Mouse (Mus musculus): ENCODE results near the gene Gm49388.
A peak's percentile ranks its signal among the peaks of the same experiment; 100 is the strongest.
"Not testable (repeated sequence)": the region's sequence is repeated elsewhere in the genome, so short reads cannot be mapped to it uniquely, and the experiment has no call there.

Gm49388 gene

DNA sequence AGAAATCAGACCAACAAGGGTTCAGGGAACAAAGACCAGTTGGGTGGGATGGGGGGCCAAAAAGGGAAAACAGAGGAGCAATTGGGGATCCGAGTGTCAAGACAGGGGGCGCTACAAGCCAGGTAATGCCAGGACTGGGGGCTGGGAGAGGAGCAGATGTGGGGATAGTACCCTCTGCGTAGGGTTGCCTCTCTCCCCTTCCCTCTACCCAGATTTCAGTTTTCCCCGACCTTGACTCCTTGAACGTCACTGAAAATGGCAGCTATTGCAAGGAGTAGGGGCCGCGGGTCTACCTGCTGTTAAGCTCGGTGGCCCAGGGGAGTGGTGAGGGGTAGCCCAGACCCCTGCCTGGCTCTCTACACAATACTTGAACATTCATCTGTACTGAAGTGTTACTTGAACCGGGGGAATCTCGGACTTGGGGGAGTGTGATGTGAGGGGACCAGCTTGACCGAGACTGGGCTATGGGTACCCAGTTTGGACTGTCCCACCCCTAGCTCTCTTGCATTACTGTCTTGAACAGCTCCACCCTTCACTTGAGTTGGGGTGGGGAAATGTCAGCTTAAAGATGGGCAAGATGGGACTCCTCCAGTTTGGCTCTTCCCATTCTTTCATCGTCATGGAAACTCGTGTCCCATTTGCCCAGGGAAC lies 16.9 kb upstream of the Gm49388 start:
- DNase-seq (ENCODE audit: low spot score in 2 of 2) = no peak

DNA sequence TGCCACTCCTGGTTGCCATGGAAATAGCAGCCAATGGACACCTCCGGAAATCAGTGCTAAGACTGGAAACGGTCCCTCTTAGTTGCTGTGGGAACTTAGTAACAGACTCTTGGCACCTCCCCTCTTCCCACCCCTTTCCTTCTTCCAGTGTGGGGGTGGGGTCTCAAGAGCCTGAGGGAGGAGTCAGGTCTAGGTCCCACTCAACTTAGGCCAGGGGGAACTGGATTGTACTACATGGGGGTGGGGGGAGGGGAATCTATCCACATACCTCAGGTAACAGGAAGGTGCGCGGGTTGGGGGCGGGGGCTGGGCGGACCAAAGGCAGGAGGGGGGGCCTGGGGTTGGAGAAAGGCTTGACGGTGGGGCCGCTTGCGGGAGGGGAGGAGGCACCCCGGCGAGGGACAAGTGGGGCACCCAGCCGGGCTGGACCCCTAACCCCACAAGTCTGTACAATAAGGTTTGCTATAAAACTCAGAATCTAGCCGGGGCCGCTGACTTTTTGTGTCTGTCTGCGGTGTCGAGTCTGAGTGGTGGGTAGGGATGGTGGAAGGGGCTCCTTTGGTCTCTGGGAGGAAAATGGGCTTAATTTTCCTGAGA lies 16.3 kb upstream of the Gm49388 start:
- peak; percentile 98 to 99 for DNase-seq (ENCODE audit: low spot score in 2 of 2)

DNA sequence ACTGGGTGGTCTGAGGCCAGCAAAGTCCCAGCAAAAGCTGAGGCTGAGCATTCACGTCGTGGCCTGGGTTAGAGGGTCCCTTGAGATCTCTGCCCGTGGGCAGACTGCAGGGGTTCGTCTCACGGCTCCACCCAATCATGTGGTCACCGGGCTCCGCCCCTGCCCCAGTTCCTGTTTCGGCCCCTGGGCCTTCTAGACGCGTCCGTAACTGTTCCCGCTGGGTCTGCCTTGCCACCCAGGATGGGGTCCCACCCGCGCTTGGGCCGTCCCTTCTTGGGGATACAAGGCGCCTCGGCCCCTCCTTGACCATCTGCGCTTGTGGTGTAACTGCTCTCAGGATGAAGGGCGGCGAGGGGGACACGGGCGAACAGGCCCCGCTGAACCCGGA lies 15.8 kb upstream of the Gm49388 start, which contains the start of gene Orai3:
Orai3 (plus strand) TSS at position 165 of the 388 bp plus-strand sequence.
- peak; percentile 92 to 95 for DNase-seq (ENCODE audit: low spot score in 2 of 2)

DNA sequence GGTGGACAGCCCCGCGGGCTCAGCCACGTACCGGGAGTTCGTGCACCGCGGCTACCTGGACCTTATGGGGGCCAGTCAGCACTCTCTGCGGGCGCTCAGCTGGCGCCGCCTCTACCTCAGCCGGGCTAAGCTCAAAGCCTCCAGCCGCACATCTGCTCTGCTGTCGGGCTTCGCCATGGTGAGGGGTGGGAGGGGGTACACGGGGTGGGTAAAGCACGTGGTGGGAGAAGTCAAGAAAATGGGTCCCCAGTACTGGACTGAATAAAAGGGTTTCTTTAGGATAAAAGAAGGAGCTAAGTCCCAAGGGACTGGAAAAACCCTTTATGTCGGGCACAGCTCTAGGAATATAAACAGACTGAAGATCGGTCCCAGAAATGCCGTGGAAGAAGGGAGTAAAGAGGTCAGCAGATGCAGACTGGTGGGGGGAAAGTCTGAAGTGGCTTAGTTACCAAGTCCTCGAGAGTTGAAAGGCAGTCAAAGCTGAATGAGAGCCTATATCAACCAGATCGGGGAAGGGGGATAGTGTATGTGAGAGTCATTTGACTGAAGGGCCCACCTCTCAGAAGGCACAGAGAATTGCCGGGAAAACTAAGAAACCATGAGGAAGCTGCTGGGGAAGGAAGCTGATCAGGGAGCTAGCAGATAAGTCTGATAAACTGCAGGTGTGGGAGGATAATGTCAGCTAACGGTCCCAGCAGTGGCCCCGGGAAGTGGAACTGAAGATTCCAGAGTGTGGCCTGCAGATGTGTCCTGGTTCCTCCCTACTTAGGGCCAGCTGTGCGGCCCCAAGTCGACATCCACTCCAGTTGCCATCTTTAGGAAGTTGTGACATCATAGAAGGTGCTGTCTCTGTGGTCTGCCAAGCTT lies 15.1 kb upstream of the Gm49388 start:
- peak in 1 of 2 experiments; percentile 46 for DNase-seq (ENCODE audit: low spot score in 2 of 2)

DNA sequence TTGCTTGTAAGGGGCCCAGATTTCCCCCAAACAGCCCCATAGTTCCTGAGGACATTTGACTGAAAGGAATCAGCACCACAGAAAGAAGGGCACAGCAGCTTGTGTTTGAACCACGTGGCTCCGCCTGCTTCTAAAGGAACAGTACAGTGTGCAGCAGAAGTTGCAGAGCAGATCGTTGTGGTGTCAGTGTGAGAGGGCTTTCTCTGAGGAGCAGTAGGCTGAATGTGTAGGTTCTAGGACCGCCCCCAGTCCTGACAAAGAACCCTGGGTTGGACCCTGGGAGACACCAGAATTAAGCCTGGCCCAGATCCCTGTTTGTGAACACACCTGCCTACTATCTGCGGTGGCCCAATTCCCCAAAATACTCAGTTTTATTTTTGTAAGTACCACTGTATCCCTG lies 14.1 kb upstream of the Gm49388 start:
- DNase-seq (ENCODE audit: low spot score in 2 of 2) = no peak

DNA sequence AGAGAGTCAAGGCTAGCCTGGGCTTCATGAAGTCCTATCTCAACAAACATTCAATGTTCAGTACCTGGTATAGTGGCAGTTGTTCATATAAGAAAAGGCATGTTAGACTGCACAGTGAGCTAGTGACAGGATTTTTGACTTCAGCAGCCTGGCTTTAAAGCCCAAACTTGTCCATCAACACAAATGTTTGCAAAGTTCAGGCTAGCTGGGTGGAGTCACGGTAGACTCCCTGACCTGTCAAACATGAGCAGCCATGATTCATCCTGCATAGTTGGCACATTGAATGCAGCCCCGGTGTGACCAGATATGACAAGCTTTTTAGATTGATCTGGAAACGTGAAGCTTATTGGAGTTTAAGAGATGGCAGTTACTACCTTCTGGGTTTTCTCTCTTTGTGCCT lies 13.3 kb upstream of the Gm49388 start:
- DNase-seq (ENCODE audit: low spot score in 2 of 2) = no peak

DNA sequence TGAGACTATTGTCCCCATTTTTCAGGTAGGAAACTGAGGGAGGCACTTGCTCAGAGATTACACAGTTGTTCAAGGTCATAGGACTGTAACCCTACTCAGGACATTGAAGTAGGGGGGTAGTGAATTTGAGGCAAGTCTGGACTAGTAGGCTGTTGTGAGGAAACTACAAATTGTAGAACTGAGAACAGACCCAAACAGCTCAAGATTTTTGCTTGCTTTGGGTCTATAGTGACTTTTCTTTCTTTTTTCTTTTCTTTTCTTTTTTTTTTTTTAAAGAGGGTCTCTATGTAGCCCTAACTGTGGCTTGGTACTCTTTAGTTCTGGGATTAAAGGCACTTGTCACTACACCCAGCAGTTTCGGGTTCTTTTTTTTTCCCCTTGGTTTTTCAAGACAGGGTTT lies 12.9 kb upstream of the Gm49388 start:
- no peak for DNase-seq (ENCODE audit: low spot score in 2 of 2)

DNA sequence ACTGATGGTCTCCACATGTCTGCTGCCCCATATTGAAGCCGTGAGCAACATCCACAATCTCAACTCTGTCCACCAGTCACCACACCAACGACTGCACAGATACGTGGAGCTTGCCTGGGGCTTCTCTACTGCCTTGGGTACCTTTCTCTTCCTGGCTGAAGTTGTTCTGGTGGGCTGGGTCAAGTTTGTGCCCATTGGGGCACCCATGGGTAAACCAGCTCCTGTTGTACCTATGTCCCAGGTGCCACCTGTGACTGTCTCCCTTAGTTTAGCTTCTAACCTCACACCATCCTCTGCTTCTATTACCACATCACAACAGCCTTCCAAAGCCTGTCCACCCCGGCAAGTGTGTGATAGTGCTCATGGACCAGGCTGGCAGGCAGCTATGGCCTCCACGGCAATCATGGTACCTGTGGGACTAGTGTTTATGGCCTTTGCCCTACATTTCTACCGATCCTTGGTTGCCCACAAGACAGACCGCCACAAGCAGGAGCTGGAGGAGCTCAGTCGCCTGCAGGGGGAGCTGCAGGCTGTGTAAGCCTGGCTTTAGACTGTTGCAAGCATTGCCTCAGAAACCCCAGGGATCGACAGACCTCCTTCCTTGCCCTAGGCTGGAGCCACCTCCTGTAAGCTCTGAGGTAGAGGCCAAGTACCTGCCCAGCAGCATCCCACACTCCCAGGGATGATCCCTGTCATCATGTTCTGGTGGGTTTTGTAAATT lies 11.6 kb upstream of the Gm49388 start:
- peak in 1 of 2 experiments; percentile 45 for DNase-seq (ENCODE audit: low spot score in 2 of 2)

DNA sequence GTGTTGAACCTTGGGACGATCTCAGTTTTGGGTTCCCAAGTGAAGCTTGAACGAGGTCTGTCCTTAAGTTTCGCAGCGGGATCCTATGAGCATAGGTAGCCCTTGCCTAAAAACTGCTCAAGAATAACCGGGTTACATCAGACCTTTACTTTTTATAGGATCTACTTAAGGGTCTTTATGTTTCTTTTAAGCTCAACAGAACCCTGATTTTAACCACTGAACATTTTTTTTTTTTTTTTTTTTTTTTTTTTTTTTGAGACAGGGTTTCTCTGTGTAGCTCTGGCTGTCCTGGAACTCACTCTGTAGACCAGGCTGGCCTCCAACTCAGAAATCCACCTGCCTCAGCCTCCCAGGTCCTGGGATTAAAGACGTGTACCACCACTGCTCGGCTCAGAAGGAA lies 9.6 kb upstream of the Gm49388 start:
- DNase-seq (ENCODE audit: low spot score in 2 of 2) = not testable (repeated sequence)

DNA sequence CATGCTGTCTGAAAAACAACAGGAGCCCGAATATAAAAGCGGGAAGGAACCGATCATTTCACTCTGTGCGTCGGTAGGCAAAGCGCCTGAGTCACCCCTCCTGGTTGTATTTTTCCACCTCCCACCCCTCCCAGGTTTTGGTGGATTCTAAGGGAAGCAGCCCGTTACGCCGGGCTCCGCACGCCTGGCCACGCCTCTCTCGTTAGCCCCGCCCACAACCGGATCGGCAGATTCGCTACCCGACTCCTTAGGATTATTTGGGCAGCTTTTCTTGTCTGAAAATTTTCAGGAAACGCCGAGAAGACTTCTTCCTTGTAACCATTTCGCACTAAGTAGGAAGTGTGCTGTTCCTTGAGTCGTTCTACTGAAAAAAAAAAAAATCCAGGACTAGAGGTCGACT lies 9.0 kb upstream of the Gm49388 start, which contains the start of gene Setd1a:
Setd1a (plus strand) TSS at position 245 of the 400 bp plus-strand sequence.
- peak; percentile 75 to 84 for DNase-seq (ENCODE audit: low spot score in 2 of 2)

DNA sequence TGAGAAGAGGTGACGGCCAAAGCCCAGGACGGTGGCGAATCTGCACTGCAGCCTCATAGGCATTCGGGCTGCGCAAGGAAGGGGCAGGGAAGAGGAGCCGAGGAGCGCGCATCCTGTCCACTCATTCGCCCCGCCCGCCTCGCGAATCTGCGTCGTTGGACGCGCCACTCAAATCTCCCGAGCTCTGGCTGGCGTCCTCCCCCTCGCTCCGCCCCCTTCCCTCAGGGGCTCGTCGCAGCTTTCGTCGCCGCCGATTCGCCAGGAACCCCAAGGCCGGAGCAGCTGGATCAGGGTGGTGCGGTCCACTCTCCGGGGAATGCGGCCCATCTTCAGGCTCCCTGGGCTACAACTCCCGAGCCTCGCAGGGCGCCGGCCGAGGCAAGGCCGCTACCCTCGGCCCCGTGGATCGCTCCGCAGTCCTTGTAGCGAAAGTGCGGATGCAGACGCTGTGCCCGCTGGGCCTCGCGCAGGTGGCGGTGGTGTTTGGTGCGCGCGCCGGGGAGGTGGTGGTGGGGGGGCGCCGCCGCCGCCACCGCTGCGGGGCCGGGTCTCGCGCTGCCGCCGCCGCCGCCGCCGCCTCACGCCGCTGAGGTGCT lies 8.4 kb upstream of the Gm49388 start:
- peak; percentile 93 to 96 for DNase-seq (ENCODE audit: low spot score in 2 of 2)

DNA sequence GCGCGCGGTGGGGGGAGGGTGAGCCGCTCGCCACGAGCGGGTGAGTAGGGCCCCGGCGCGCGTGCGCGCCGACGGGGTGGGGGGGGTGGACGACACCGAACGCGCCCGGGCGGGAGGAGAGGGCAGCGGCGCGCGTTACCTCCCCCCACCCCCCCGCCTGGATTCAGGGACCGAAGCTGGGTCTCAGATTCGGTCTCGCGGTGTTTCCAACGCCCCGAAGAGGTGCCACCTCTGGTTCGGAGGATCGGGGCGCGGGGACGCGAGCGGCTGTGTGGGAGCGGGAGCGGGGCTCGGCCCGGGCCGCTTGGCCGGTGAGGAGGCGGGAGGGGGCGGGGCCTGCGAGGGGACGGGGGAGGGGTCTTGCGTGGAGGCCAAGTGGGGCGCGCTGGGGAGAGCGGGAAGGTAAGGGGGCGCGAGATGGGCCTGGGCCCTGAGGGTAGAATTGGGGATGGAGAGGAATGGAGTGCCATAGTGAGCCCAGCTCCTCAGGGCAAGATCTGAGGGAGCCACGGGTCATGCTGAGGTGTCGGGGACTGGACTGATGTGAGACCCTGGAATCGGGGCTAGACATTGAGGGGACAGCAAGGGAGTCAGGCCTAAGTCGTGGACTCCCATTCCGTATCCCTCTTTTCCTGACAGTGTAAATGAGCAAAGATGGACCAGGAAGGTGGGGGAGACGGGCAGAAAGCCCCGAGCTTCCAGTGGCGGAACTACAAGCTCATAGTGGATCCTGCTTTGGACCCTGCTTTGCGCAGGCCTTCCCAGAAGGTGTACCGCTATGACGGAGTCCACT lies 7.7 kb upstream of the Gm49388 start:
- DNase-seq (ENCODE audit: low spot score in 2 of 2) = peak in 1 of 2 experiments; percentile 38

DNA sequence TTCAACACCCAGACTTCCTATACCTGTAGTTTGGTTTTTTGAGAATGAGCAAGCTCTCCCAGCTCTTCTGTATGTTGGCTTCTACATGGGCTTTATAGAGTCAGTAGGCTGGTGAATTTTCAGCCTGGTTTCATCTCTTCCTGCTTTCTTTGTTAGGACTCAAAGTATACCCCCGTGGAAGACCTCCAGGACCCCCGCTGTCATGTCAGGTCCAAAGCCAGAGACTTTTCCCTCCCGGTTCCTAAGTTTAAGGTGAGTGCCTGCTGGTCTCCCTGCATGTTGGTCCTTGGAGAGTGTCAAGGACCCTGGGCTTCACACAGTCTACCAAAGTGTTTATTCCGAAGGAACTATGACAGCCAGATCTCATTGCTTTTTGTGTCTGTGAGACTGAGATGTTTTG lies 7.1 kb upstream of the Gm49388 start:
- no peak for DNase-seq (ENCODE audit: low spot score in 2 of 2)

DNA sequence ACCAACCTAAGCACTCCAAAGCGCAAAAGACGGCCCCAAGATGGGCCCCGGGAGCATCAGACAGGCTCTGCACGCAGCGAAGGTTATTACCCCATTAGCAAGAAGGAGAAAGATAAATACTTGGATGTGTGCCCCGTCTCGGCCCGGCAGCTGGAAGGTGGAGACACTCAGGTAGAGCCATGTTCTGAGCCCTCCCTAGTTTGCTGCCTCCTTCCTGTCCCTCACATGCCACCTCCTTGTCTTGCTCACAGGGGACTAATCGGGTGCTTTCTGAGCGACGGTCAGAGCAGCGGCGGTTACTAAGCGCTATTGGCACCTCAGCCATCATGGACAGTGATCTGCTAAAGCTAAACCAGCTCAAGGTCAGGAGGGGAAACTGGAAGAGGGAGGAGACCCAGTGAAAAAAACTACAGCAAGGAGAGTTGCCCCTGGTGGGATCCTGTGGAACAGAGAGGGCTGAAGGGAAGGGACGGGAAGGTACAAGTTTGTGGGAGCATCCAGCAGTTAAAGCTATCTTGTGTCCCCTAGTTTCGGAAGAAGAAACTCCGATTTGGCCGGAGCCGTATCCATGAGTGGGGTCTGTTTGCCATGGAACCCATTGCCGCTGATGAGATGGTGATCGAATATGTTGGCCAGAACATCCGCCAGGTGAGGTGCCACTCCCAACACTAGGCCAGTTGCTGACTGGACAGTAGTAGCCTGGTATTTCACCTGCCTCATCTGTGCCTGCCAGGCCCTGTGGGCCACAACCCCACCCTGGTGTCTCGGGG lies 11.9 kb downstream of the Gm49388 start:
- DNase-seq (ENCODE audit: low spot score in 2 of 2) = no peak

DNA sequence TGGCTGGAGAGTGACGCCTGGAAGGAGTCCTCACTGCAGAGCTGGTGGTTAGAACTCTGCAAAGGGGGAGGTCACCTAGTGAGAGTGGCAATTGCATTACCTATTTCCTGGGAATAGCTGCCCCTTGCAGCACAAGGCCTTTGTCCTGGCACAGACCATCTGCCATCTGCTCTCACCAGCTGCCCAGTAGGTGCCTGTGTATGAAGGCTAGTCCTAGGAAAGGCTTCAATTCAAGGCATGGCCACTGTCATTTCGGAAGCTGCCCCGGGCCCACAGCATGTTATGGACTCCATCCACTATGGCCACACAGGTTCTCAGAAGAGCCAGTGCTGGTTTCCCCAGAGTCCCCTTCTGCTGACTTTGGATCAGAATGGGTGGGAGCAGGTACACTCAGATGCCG lies 13.2 kb downstream of the Gm49388 start:
- DNase-seq (ENCODE audit: low spot score in 2 of 2) = no peak

DNA sequence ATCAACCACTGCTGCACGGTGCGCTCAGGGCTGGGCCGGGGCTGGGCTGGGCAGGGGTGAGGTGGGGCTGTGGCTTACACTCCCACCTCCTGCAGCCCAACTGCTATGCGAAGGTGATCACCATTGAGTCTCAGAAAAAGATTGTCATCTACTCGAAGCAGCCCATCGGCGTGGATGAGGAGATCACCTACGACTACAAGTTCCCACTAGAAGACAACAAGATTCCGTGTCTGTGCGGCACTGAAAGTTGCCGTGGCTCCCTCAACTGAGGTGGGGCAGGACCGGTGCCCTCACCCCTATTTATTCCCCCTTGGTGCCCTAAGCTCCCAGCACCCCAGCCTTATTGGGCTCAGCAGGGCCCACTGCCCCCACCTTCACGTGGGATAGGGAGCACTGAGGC lies 13.8 kb downstream of the Gm49388 start:
- DNase-seq (ENCODE audit: low spot score in 2 of 2) = no peak

DNA sequence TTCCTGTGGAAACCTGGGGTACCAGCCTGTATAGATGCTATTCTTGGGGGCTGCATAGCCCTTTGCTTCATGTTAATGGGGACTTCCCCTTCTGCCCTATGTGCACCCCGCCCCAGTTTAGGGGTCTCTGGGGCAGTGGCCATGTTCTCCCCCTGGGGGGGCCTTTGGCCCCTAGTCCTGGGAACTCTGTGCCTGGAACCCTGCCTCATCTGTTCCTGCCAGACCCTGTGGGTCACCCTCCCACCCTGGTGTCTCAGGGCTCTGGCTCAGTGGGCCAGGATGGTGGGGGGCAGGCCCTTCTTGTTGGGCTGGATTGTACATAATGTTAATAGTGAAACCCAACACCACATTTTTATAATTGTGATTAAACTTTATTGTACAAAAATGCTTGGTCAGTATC lies 14.3 kb downstream of the Gm49388 start:
- DNase-seq (ENCODE audit: low spot score in 2 of 2) = no peak

DNA sequence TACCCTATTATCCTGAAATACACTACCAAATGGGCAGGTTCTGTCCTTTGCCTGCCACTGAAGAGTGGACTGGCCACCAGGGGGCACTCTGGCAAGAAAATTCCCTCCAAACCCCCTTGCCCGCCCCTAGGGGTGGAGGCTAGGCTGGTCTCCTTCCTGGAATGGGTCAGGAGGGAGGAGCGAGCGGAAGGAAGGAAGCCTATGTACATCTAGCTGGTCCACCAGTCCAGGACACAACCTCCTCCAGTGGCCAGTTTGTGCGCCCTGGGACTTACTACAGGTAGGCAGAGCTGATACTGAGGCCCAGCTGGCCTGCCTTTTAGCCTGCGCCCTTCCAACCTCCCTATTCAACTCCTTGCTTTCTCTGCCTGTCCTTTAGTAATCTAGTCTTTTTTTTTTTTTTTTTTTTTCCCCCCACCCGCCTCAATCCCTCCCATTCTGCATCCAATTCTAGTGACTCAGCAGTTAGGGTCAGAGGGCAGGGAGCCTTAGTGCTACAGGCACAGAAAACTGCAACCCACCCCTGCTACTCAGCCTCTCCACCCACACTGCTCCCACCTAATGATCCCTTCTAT lies 15.1 kb downstream of the Gm49388 start, which contains the start of gene Hsd3b7:
Hsd3b7 (plus strand) TSS at position 170 of the 575 bp plus-strand sequence.
- peak; percentile 93 to 94 for DNase-seq (ENCODE audit: low spot score in 2 of 2)

DNA sequence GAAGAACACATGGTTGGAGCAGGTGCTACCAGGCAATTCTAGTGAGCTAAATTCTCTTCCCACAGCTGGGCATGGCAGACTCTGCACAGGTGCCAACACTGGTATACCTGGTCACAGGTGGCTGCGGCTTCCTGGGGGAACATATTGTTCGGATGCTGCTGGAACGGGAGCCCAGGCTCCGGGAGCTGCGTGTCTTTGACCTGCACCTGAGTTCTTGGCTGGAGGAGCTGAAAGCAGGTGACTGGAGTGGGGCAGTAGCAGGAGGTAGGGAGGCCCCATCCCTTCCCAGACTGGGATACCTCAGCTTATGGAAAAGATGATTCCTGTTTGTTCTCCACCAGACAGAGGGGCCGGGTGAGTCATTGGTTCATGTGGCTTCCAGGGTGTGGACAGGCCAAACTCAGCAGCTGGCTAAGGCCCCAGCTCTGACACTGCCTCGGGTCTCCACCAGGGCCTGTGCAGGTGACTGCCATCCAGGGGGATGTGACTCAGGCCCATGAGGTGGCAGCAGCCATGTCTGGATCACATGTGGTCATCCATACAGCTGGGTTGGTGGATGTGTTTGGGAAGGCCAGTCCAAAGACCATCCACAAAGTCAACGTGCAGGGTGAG lies 15.7 kb downstream of the Gm49388 start:
- peak; percentile 27 to 30 for DNase-seq (ENCODE audit: low spot score in 2 of 2)
